Mouse (Mus musculus): ENCODE measurements at regions not wholly inside any gene's neighbourhood (a gene's known extent, or its start where the extent isn't known, plus 50 kb on each side); places are given as distances from the start of the nearest gene placed in this dataset.

GRCm38 (mm10) chr11:63514615-63515014 lies 385.8 kb downstream of the Pmp22 start:
- 70% methylated on average over 3 of the region's 3 CpGs for WGBS
- TF ChIP-seq CTCF (IDR thresholded peaks at IDR 0.05; ENCODE audit: control insufficient read depth, insufficient read depth, low read length) = no peak
- TF ChIP-seq POLR2A (IDR thresholded peaks at IDR 0.05; ENCODE audit: borderline replicate concordance, control insufficient read depth, low read depth, low read length) = no peak

GRCm38 (mm10) chr11:63518847-63519246 lies 390.1 kb downstream of the Pmp22 start:
- Histone ChIP-seq H3K27ac (ENCODE audit: control insufficient read depth, insufficient read depth, low read depth, low read length, poor library complexity) (no peak overlapping the region), H3K4me1 (ENCODE audit: control insufficient read depth, insufficient read depth, low read length) (no peaks in the 10 kb centered on the region), H3K4me3 (replicated peaks; ENCODE audit: control insufficient read depth, low read depth, low read length) (no peak overlapping the region)
- TF ChIP-seq POLR2A (IDR thresholded peaks at IDR 0.05; ENCODE audit: borderline replicate concordance, control insufficient read depth, low read depth, low read length) = no peak
- 49% methylated on average over 6 of the region's 6 CpGs for WGBS

More at GRCm38 (mm10) chr11:63514615-63515014, 385.8 kb downstream of the Pmp22 start:
- H3K4me1 ChIP-seq (ENCODE audit: control insufficient read depth, insufficient read depth, low read length) = no peaks in the 10 kb centered on the region
- no peak overlapping the region for H3K4me3 ChIP-seq (replicated peaks; ENCODE audit: control insufficient read depth, low read depth, low read length)
- H3K27ac ChIP-seq (ENCODE audit: control insufficient read depth, insufficient read depth, low read depth, low read length, poor library complexity) = no peak overlapping the region

- WGBS = 66% methylated on average over 7 of the region's 7 CpGs
- no peak for TF ChIP-seq CTCF (IDR thresholded peaks at IDR 0.05; ENCODE audit: control insufficient read depth, insufficient read depth, low read length)
- no peak for TF ChIP-seq POLR2A (IDR thresholded peaks at IDR 0.05; ENCODE audit: borderline replicate concordance, control insufficient read depth, low read depth, low read length)
- H3K27ac ChIP-seq (ENCODE audit: control insufficient read depth, insufficient read depth, low read depth, low read length, poor library complexity) = no peak overlapping the region
- no peak overlapping the region for H3K4me3 ChIP-seq (replicated peaks; ENCODE audit: control insufficient read depth, low read depth, low read length)
- no peaks in the 10 kb centered on the region for H3K4me1 ChIP-seq (ENCODE audit: control insufficient read depth, insufficient read depth, low read length)
Observed at GRCm38 (mm10) chr11:63524254-63524653, 395.5 kb downstream of the Pmp22 start.

- H3K4me1 ChIP-seq (ENCODE audit: control insufficient read depth, insufficient read depth, low read length) = no peaks in the 10 kb centered on the region
- no peak overlapping the region for H3K27ac ChIP-seq (ENCODE audit: control insufficient read depth, insufficient read depth, low read depth, low read length, poor library complexity)
- H3K4me3 ChIP-seq (replicated peaks; ENCODE audit: control insufficient read depth, low read depth, low read length) = no peak overlapping the region
- 74% methylated on average over 12 of the region's 12 CpGs for WGBS
- TF ChIP-seq CTCF (IDR thresholded peaks at IDR 0.05; ENCODE audit: control insufficient read depth, insufficient read depth, low read length) (no peak), POLR2A (IDR thresholded peaks at IDR 0.05; ENCODE audit: borderline replicate concordance, control insufficient read depth, low read depth, low read length) (no peak)
Observed at GRCm38 (mm10) chr11:63525431-63525830, 396.6 kb downstream of the Pmp22 start.

GRCm38 (mm10) chr11:63525956-63526355 lies 396.1 kb downstream of the Hs3st3b1 start:
- H3K4me1 ChIP-seq (ENCODE audit: control insufficient read depth, insufficient read depth, low read length) = no peaks in the 10 kb centered on the region
- TF ChIP-seq POLR2A (IDR thresholded peaks at IDR 0.05; ENCODE audit: borderline replicate concordance, control insufficient read depth, low read depth, low read length) = no peak
- no peak for TF ChIP-seq CTCF (IDR thresholded peaks at IDR 0.05; ENCODE audit: control insufficient read depth, insufficient read depth, low read length)
- WGBS = 65% methylated on average over 3 of the region's 3 CpGs
- H3K27ac ChIP-seq (ENCODE audit: control insufficient read depth, insufficient read depth, low read depth, low read length, poor library complexity) = no peak overlapping the region
- no peak overlapping the region for H3K4me3 ChIP-seq (replicated peaks; ENCODE audit: control insufficient read depth, low read depth, low read length)

- TF ChIP-seq POLR2A (IDR thresholded peaks at IDR 0.05; ENCODE audit: borderline replicate concordance, control insufficient read depth, low read depth, low read length) (no peak), CTCF (IDR thresholded peaks at IDR 0.05; ENCODE audit: control insufficient read depth, insufficient read depth, low read length) (no peak)
- 83% methylated on average over 5 of the region's 5 CpGs for WGBS
- H3K4me3 ChIP-seq (replicated peaks; ENCODE audit: control insufficient read depth, low read depth, low read length) = no peak overlapping the region
- no peak overlapping the region for H3K27ac ChIP-seq (ENCODE audit: control insufficient read depth, insufficient read depth, low read depth, low read length, poor library complexity)
- H3K4me1 ChIP-seq (ENCODE audit: control insufficient read depth, insufficient read depth, low read length) = no peaks in the 10 kb centered on the region
Observed at GRCm38 (mm10) chr11:63532752-63533151, 389.3 kb downstream of the Hs3st3b1 start.

- no peak overlapping the region for H3K27ac ChIP-seq (ENCODE audit: control insufficient read depth, insufficient read depth, low read depth, low read length, poor library complexity)
- WGBS = 56% methylated on average over 4 of the region's 4 CpGs
- TF ChIP-seq POLR2A (IDR thresholded peaks at IDR 0.05; ENCODE audit: borderline replicate concordance, control insufficient read depth, low read depth, low read length) (no peak), CTCF (IDR thresholded peaks at IDR 0.05; ENCODE audit: control insufficient read depth, insufficient read depth, low read length) (no peak)
Observed at GRCm38 (mm10) chr11:63533555-63534200, 388.4 kb downstream of the Hs3st3b1 start.

GRCm38 (mm10) chr11:63537693-63538092 lies 384.4 kb downstream of the Hs3st3b1 start:
- no peak for TF ChIP-seq CTCF (IDR thresholded peaks at IDR 0.05; ENCODE audit: control insufficient read depth, insufficient read depth, low read length)
- no peak for TF ChIP-seq POLR2A (IDR thresholded peaks at IDR 0.05; ENCODE audit: borderline replicate concordance, control insufficient read depth, low read depth, low read length)
- Histone ChIP-seq H3K27ac (ENCODE audit: control insufficient read depth, insufficient read depth, low read depth, low read length, poor library complexity) (no peak overlapping the region), H3K4me1 (ENCODE audit: control insufficient read depth, insufficient read depth, low read length) (no peaks in the 10 kb centered on the region), H3K4me3 (replicated peaks; ENCODE audit: control insufficient read depth, low read depth, low read length) (no peak overlapping the region)
- 67% methylated on average over 3 of the region's 3 CpGs for WGBS

More at GRCm38 (mm10) chr11:63533555-63534200, 388.4 kb downstream of the Hs3st3b1 start:
- no peaks in the 10 kb centered on the region for H3K4me1 ChIP-seq (ENCODE audit: control insufficient read depth, insufficient read depth, low read length)
- no peak overlapping the region for H3K4me3 ChIP-seq (replicated peaks; ENCODE audit: control insufficient read depth, low read depth, low read length)

All from bone marrow, adult 2 months (tissue).